Mouse (Mus musculus) testis, adult 2 months (tissue): ENCODE measurements around the gene Sik2.

ENCODE experiments used
- CTCF ChIP-seq: fragments of 200-500 bp; IDR thresholded peaks from 2 replicates; pipeline ENCODE4 v1.5.1; 2012; ENCODE audit warnings: low read depth, mild to moderate bottlenecking, inconsistent platforms, low read length, moderate library complexity; ENCODE audit not compliant: control insufficient read depth, insufficient read depth, insufficient replicate concordance
- POLR2A ChIP-seq: fragments of 200-500 bp; IDR thresholded peaks from 2 replicates; pipeline ENCODE4 v1.6.1; 2012; ENCODE audit warnings: low read depth, mild to moderate bottlenecking, inconsistent platforms, low read length, moderate library complexity; ENCODE audit not compliant: control insufficient read depth

GRCm38 (mm10) chr9:50849755-50850154 is 159.1 kb downstream of the Sik2 start:
- TF ChIP-seq CTCF, result no peak
- no peak for TF ChIP-seq POLR2A
